Mouse (Mus musculus) heart, adult 2 months (tissue): Measurements from ENCODE around the gene Gm45140.

Source experiments
- CTCF ChIP-seq: fragments of 200-600 bp; IDR thresholded peaks from 2 replicates; pipeline ENCODE4 v1.8.1; 2022; ENCODE audit warnings: antibody characterized with exemption, mild to moderate bottlenecking, moderate library complexity
- POLR2A ChIP-seq: fragments of 200-500 bp; IDR thresholded peaks from 2 replicates; pipeline ENCODE4 v1.6.1; 2011; ENCODE audit warnings: mild to moderate bottlenecking, low read depth, low read length, control low read depth; ENCODE audit not compliant: insufficient read depth

DNA sequence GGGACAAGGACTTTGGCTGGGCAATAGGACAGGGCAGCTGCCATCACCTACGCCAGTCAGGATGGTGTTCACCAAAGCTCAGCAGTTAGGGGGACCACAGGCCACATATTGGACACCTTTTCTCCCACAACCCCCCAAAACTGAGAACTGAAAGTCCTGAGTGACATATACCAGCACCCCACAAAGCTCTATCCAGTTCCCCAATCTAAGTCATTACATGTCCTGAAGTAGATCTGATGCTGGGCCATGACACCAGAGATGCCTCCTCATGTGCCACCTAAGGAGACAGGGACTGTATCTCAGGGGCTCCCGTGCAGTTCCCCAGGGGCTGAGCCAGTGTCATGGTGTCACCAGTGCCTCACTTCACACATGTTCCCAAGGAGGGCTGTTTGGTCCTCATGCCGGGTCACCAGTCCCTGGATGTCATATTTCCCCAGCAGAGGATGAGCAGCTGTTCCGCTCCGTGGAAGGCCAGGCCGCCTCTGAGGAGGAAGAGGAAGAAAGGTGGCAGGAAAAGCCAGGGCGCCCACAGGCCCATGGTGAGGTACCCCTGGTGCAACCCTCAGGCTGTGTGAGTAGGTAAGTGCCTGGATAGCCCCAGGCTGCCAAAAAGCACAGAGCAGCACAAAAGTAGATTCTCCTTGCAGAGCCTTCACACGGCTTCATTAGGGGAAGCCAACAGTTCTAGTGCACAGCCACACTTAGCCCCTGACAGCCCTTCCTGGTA lies 85.2 kb downstream of the Gm45140 start:
- TF ChIP-seq POLR2A (no peak), CTCF (no peak)
